10 mouse cellular contexts compared by ENCODE assay signal in genomic region chr14:51240899-51241298, GRCm38 (mm10). TPM values are rescaled to one million over a fixed set of nuclear protein-coding genes. Genes with fewer than 3 reads are reported as not detected.
DNase-seq lines count a peak whose midpoint lies in the region; ATAC-seq and TF ChIP-seq lines count a peak whose summit lies in the region.
"Had no signal": no experiment of that assay in that cellular context is flagged by ENCODE, and none has a peak within 500 bp of the region (broad histone marks: within the 10 kb centered on the region; RNA-seq: fewer than 3 reads in every experiment).

No protein-coding gene starts in this region.

- in situ Hi-C loops in Patski (cut with MboI; ENCODE audit: low pct_unique_long_range_greater_than_20kb), result no loop called here

- intact Hi-C loops in left cerebral cortex, postnatal 36 days (cut with DNase I), result loop anchor here (5.0 kb wide), 2 partner anchors 64 to 139 kb away; no protein-coding TSS in a partner anchor

- ATAC-seq in liver, embryonic 11.5 days (replicated peaks; ENCODE audit: low FRiP score), result no peak
- no peak for ATAC-seq in Patski
- ATAC-seq in hematopoietic stem cell, adult 5-6 weeks (replicated peaks in 1 of 2; ENCODE audit: insufficient read depth in 1 of 2, low FRiP score in 2 of 2, low TSS enrichment in 1 of 2, low read depth in 1 of 2, poor library complexity in 2 of 2, severe bottlenecking in 2 of 2), result peak; percentile 69 to 74; a peak in 3 of 4 replicates

- no peak overlapping the region for H3K4me3 ChIP-seq in liver, adult 2 months (ENCODE audit: insufficient read depth, low read depth, low read length)
- no peak overlapping the region for H3K4me3 ChIP-seq in liver, embryonic 11.5 days (ENCODE audit: low read depth, low read length)

- TF ChIP-seq CTCF in liver, adult 2 months (IDR thresholded peaks at IDR 0.05; ENCODE audit: low read depth, low read length), result peak; percentile 62
- TF ChIP-seq CTCF in Patski (IDR thresholded peaks at IDR 0.05), result peak; percentile 64

- H3K9me3 ChIP-seq in liver, embryonic 11.5 days (ENCODE audit: control insufficient read depth, low read length), result no peaks in the 10 kb centered on the region

- no peaks in the 10 kb centered on the region for H3K36me3 ChIP-seq in liver, adult 2 months (ENCODE audit: control insufficient read depth, insufficient read depth, low read length)
- H3K36me3 ChIP-seq in liver, embryonic 11.5 days (ENCODE audit: control insufficient read depth, insufficient read depth, low read length), result no peaks in the 10 kb centered on the region

- DNase-seq in liver, adult 2 months (ENCODE audit: extremely low read depth, low read depth, low spot score), result peak; percentile 47
- DNase-seq in liver, embryonic 11.5 days (ENCODE audit: low spot score), result no peak
- DNase-seq in Patski (ENCODE audit: low read depth, low spot score), result no peak
- peak; percentile 3 for DNase-seq in cerebellum, adult 9-11 months
- DNase-seq in left cerebral cortex, postnatal 36 days (ENCODE audit: low spot score in 2 of 2), result peak; percentile 8 to 19
- DNase-seq in skeletal muscle tissue, adult 2 months (ENCODE audit: low read depth, low spot score), result peak; percentile 37
- DNase-seq in ovary, postnatal 10 days (ENCODE audit: low spot score), result no peak

- H3K4me2 ChIP-seq in liver, embryonic 11.5 days, result no peak overlapping the region

- no peak for TF ChIP-seq POLR2A in liver, adult 2 months (IDR thresholded peaks at IDR 0.05; ENCODE audit: extremely low read depth, insufficient read depth, low read length)

- H3K4me1 ChIP-seq in liver, adult 2 months (ENCODE audit: control insufficient read depth, insufficient read depth, low read length), result no peaks in the 10 kb centered on the region
- no peaks in the 10 kb centered on the region for H3K4me1 ChIP-seq in liver, embryonic 11.5 days (replicated peaks; ENCODE audit: control insufficient read depth, insufficient read depth, low read length)

- CTCF ChIA-PET in Patski (lab: Charles Lee), result interaction anchor here (0.6 to 1.1 kb wide), 5 partner anchors 12 to 101 kb away, joined by 3 to 4 read pairs (median 3); no protein-coding TSS in a partner anchor

- no peaks in the 10 kb centered on the region for H3K27me3 ChIP-seq in liver, adult 2 months (ENCODE audit: control insufficient read depth, insufficient read depth, low read length)
- no peaks in the 10 kb centered on the region for H3K27me3 ChIP-seq in liver, embryonic 11.5 days (replicated peaks; ENCODE audit: control insufficient read depth, insufficient read depth, low read length)
- H3K27me3 ChIP-seq in Patski, result peaks cover 6% of the 10 kb centered on the region

- no peak overlapping the region for H3K9ac ChIP-seq in liver, adult 2 months (ENCODE audit: low read depth, low read length)
- H3K9ac ChIP-seq in liver, embryonic 11.5 days (ENCODE audit: low read depth, low read length), result no peak overlapping the region

- no peaks in the 10 kb centered on the region for H3K79me2 ChIP-seq in liver, adult 2 months (ENCODE audit: control insufficient read depth, insufficient read depth, low read length)

- POLR2A ChIA-PET in Patski (lab: Charles Lee), result no interaction called here

- H3K27ac ChIP-seq in liver, adult 2 months (replicated peaks; ENCODE audit: insufficient read depth, low read depth, low read length), result no peak overlapping the region
- H3K27ac ChIP-seq in liver, embryonic 11.5 days (ENCODE audit: low read depth, low read length), result no peak overlapping the region

RNA-seq across cellular contexts. Expression of gene Rnase2a, which starts 15.0 kb away (rescaled TPM):
- total RNA-seq in liver, adult 2 months (2014; rRNA removed), result not detected in 2 replicates
- polyA plus RNA-seq in liver, adult 2 months (2012; rRNA removed), result not detected in 2 replicates
- not detected in 2 replicates for polyA plus RNA-seq in liver, embryonic 11.5 days (2014; fragmentation: Nextera tagmentation; extraction: Ambion mirVana)
- polyA plus RNA-seq in Patski (2021), result not detected
- total RNA-seq in hematopoietic stem cell, adult 5-6 weeks (2017), result not detected in 2 replicates
- not detected for total RNA-seq in left cerebral cortex, postnatal 36 days (2021)
- polyA plus RNA-seq: heart, embryonic 14.5 days; neural tube, embryonic 14.5 days had no signal

RNA-seq across cellular contexts. Expression of gene Ear14, which starts 37.7 kb away (rescaled TPM):
- total RNA-seq in liver, adult 2 months (2014; rRNA removed), result not detected in 2 replicates
- not detected in 2 replicates for polyA plus RNA-seq in liver, adult 2 months (2012; rRNA removed)
- polyA plus RNA-seq in liver, embryonic 11.5 days (2014; fragmentation: Nextera tagmentation; extraction: Ambion mirVana), result not detected in 2 replicates
- not detected for polyA plus RNA-seq in Patski (2021)
- total RNA-seq in hematopoietic stem cell, adult 5-6 weeks (2017), result not detected in 2 replicates
- total RNA-seq in left cerebral cortex, postnatal 36 days (2021), result not detected
- polyA plus RNA-seq: heart, embryonic 14.5 days; neural tube, embryonic 14.5 days had no signal

RNA-seq across cellular contexts. Expression of gene Ang2, which starts 42.0 kb away (rescaled TPM):
- total RNA-seq in liver, adult 2 months (2014; rRNA removed), result not detected in 2 replicates
- polyA plus RNA-seq in liver, adult 2 months (2012; rRNA removed), result not detected in 2 replicates
- not detected in 2 replicates for polyA plus RNA-seq in liver, embryonic 11.5 days (2014; fragmentation: Nextera tagmentation; extraction: Ambion mirVana)
- not detected for polyA plus RNA-seq in Patski (2021)
- total RNA-seq in hematopoietic stem cell, adult 5-6 weeks (2017), result not detected in 2 replicates
- not detected for total RNA-seq in left cerebral cortex, postnatal 36 days (2021)
- polyA plus RNA-seq: heart, embryonic 14.5 days; neural tube, embryonic 14.5 days had no signal

Comparison
In these comparisons a context has a peak if more than half of its experiments do, and no peak if none do; other contexts are left out.
1. DNase-seq: peak in liver, adult 2 months (single experiment), cerebellum, adult 9-11 months (single experiment), left cerebral cortex, postnatal 36 days (2 of 2) and skeletal muscle tissue, adult 2 months (single experiment); none in liver, embryonic 11.5 days (single experiment), Patski (single experiment) and ovary, postnatal 10 days (single experiment).
2. ATAC-seq: peak in hematopoietic stem cell, adult 5-6 weeks (2 of 2); none in liver, embryonic 11.5 days (single experiment) and Patski (single experiment).